Mouse (Mus musculus): ENCODE data around the gene P2ry12. TPM values are rescaled to one million over a fixed set of nuclear protein-coding genes. Genes with fewer than 3 reads are reported as not detected.

Gene P2ry12
- total RNA-seq, 1 experiment from 2014 or later: 4.0 TPM

- DNase-seq: no peak
Observed at GRCm38 (mm10) chr3:59230912-59231311, 31.8 kb downstream of the P2ry12 start.

DNA sequence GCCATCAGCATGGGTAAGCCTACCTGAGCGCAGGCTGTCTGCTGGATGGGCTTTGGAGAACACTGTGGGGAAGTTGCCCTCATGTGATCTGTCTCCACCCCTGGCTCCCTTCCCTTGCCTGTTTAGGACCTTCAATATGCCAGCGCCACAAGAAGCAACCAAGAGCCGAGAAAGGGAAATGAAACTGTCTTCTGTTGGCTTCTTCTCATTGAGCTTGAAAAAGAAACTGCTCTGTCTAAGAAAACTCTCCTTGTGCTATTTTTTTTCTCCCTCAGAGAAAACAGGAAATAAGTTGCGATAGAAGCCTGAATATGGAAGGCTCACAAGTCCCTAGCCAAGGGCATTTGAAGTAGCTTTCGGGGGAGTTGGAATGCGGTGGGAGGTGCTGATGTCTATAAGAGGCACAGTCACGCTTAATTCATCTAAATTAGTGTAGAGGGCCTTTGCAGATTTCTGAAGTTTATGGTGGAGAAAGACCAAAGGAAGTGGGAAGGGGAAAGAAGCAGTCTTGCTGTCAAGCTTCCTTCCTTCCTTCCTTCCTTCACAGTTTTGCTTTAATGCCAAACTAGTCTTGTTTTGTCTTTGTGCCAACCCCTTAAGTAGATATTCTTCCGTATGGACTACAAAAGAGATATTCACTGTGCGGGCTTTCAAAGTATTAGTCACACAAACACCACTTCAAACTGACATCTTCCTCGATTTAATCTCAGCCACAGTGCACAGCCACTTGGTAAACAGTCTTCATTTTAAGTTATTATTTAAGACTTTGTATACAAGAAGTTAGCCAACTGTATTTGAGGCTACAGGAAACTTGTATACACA lies 33.7 kb downstream of the P2ry12 start:
- no peak for DNase-seq

- DNase-seq: no peak
Observed at GRCm38 (mm10) chr3:59227696-59228095, 35.0 kb downstream of the P2ry12 start.

DNA sequence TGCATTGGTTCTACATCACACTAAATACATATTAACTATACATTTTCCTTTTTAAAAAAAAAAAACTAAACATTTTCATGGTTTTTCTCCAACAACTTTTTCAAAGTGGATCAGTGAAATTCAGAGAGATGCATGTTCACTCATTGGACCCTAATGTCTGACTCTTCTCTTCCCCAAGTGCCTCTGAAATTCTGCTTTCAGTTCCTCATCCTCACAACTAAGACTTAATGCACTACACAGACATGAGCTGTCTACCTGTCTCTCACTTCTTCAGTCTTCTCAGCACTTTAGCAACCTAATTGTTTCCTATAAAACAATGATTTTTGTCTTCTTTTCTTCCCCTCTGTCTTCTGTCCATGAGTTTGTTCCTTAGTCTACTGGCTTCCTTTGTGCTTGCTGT lies 37.3 kb downstream of the P2ry12 start:
- no peak for DNase-seq

GRCm38 (mm10) chr3:59222303-59222702 lies 40.4 kb downstream of the P2ry12 start:
- no peak for DNase-seq

DNA sequence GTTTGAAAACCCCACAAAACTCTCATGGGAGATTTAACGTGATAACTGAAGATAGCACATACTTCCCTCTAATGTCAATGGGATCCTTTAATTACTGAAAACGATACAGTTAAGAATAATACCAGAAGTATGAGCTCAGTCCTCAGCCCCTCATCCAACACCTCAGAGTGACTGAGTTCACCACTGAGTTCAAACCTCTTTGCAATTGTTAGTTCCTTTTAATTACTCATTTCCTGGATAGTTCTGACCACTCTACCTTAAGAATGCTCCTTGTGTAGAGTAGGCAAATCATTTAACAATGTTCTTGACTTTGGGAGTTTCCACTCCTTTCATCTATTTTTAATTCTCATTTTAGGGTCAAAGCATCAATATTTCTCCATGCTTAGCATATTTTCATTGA lies 43.3 kb downstream of the P2ry12 start:
- DNase-seq: no peak

GRCm38 (mm10) chr3:59217211-59217610 lies 45.5 kb downstream of the P2ry12 start:
- DNase-seq: no peak

GRCm38 (mm10) chr3:59212404-59212803 lies 50.3 kb downstream of the P2ry12 start:
- no peak for DNase-seq

DNA sequence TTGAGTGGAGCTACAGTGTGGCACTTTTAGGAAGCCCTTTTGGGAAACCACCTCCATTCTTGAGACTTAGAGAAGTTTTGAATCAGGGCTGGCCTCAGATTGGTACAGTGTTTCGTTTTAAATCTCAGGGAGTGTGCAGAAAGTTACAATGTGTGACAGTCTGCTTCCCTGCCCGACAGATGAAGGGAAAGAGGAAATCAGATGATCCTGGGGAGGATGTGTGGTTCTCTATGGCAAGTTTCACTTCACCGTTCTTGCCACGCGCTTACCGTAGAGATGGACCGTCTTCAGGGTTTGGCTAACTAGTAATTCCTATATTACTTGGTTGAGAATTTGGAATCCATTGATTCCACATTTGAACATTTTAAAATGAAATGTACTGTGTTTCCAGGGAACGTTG lies 50.9 kb downstream of the P2ry12 start:
- no peak for DNase-seq

DNA sequence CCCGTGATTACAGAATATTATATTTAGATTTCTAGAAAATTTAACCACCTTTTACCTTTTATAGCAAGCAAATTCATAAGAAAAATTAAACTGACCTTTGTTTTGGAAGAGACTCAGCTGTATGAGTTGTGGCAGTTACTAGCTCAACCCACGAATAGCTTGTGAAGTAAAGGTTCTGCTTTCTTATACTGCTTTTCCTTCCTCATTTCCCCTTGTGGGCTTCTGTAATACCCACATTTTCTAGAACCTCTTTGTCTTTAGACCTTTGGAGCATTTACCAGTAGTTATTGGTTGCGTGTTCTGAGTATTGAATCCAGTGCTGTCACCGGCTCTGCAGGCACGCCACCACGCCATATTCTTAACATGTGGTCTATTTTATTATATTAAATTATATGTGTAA lies 51.9 kb downstream of the P2ry12 start, which contains the start of gene P2ry13:
Gene P2ry13, minus strand, starts transcription at position 156 of the 400 bp plus-strand sequence.
- no peak for DNase-seq

GRCm38 (mm10) chr3:59210089-59210488 lies 52.6 kb downstream of the P2ry12 start:
- DNase-seq: no peak

DNA sequence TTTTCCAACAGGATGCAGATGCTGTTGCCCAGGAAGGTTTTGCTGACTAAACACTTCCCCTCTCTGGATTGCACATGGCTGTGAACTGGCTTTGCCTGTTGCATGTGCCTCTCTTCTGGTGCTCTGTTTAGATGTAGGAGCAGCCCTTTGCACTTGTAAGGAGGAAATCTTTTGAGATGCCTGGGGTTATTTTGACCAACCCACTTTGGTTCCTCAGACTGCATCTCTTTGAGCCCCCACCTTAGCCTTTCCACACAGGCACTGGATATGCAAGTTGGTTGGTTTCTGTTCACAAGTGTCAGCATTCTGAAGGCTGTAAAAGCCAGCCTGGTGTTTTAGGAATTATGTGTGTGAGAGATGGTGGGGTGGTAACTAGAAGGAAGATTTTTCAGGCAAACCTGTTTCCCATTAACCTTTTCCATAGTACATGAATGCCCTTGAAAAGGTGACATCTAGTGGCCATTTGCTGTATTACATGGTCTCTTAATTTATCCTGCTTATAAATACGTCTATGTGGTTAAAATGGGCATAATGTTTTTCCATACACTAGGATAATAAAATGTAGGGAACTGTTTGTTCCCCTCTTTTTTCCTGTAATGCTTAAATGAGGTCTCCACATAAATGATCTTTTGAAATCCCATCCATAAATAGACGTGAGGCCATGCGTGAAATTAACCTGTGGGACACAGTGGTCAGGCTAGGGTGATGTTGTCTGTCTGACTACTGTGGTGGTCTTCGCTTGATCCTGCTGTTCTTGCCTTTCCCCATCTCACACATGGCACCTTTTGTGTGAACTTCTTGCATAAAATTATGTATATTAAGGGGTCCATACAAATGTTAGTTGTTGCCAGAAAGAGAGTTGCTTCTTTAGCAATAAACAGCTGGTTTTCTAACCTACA lies 53.8 kb downstream of the P2ry12 start:
- DNase-seq: no peak

GRCm38 (mm10) chr3:59205941-59206340 lies 56.7 kb downstream of the P2ry12 start:
- DNase-seq: no peak

GRCm38 (mm10) chr3:59204719-59205503 lies 57.8 kb downstream of the P2ry12 start:
- DNase-seq: no peak

- no peak for DNase-seq
Observed at GRCm38 (mm10) chr3:59203802-59204520, 58.7 kb downstream of the P2ry12 start.

DNA sequence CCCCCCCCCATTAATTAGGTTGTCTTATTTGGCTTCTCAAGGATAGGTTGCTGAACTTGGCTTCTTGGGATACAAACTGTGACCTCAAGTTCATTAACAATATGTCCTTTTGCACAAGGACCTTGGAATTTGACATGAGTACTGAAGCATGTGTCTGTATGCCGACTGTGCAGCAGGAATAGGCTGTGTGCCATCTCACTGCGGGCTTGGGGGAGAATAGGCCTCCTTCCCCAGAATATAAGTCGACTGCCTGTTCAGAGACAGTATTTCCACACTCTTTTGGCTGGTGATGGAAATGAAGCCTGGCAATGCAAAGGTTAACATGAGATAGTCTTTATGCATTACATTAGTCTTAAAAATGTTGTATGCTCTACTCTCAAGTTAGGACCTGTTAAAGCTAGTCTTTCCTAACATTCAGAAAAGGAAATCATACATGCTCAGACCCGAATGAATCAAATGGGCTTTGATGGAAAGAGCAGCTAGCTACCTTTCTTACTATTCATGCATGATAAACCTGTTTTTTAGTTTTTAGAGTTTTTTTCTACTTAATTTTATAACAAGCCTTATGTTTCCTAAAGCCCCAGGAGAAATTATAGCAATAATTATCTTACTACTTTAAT lies 65.2 kb downstream of the P2ry12 start:
- DNase-seq: no peak

- no peak for DNase-seq
Observed at GRCm38 (mm10) chr3:59194938-59195337, 67.7 kb downstream of the P2ry12 start, which contains the start of gene Gpr87. Gene Gpr87, minus strand, starts transcription at chr3:59195104.

- no peak for DNase-seq
Observed at GRCm38 (mm10) chr3:59194099-59194498, 68.6 kb downstream of the P2ry12 start.

DNA sequence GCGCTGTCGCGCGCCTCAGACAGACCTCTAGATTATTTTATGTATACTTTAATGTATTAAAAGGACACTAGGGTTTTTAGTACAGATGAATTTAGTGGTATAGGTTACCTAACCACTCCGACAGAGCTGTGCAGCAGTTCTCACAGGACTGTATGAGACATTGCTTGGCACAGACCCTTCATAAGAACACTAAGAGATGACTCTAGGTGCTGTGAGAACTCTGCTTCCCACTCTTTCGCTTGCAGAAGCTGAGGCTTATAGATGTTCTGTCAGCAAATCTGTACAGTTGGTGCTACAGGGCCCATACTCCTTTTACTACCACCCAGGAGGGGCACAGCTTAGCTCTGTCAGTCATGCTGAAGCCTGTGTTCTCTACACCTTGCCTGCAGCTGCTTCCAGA lies 71.0 kb downstream of the P2ry12 start:
- DNase-seq: no peak

GRCm38 (mm10) chr3:59187336-59187735 lies 75.3 kb downstream of the P2ry12 start:
- DNase-seq: no peak

GRCm38 (mm10) chr3:59185662-59186061 lies 77.0 kb downstream of the P2ry12 start:
- DNase-seq: no peak
